Mouse (Mus musculus) thymus, adult 2 months (tissue): Measurements from ENCODE around the gene Slc25a38.

Experiments
- CTCF ChIP-seq: fragments of 200-500 bp; IDR thresholded peaks from 2 replicates; pipeline ENCODE4 v1.5.1; 2012; ENCODE audit warnings: mild to moderate bottlenecking, control low read depth, low read length, moderate library complexity, borderline replicate concordance; ENCODE audit not compliant: control insufficient read depth, poor library complexity, insufficient read depth; ENCODE audit errors: extremely low read depth
- POLR2A ChIP-seq: fragments of 200-500 bp; IDR thresholded peaks from 2 replicates; pipeline ENCODE4 v1.6.1; 2012; ENCODE audit warnings: mild to moderate bottlenecking, low read length, control low read depth, moderate library complexity; ENCODE audit not compliant: control insufficient read depth, poor library complexity, insufficient read depth; ENCODE audit errors: extremely low read depth

DNA sequence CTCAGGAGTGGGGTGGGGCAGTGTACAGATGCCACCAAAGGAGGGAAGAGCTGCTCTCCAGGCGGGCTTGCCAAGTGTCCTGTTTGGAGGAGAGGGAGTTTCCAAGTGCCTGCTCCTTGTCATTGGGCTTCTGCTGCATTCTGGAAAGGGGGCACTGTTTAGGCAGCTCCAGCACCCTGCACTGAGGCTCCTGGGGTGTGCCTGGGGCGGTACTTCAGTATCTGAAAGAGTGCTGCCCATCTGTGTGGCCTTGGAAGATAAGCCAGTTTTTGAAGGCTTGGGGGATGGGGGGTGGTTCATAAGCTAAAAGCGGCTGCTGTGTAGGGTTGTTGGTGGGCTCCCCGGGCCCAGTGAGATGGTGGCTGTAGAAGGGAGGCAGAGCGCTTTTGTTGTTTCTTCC lies 5.4 kb downstream of the Slc25a38 start:
- TF ChIP-seq CTCF (no peak), POLR2A (no peak)
